Mouse (Mus musculus): ENCODE results near the gene Pdk1. TPM values are rescaled to one million over a fixed set of nuclear protein-coding genes. Genes with fewer than 3 reads are reported as not detected.

Gene Pdk1
- total RNA-seq (2012; rRNA removed) (12.2 and 18.2 TPM in 2 replicates), polyA plus RNA-seq (2012; ENCODE audit: insufficient read depth in 1 of 2, insufficient read length in 2 of 2, low read depth in 1 of 2, low replicate concordance in 2 of 2, missing spikeins in 1 of 2) (10 to 100 TPM in 1 of 2 experiments, not detected in 1; 56.1 TPM)

DNA sequence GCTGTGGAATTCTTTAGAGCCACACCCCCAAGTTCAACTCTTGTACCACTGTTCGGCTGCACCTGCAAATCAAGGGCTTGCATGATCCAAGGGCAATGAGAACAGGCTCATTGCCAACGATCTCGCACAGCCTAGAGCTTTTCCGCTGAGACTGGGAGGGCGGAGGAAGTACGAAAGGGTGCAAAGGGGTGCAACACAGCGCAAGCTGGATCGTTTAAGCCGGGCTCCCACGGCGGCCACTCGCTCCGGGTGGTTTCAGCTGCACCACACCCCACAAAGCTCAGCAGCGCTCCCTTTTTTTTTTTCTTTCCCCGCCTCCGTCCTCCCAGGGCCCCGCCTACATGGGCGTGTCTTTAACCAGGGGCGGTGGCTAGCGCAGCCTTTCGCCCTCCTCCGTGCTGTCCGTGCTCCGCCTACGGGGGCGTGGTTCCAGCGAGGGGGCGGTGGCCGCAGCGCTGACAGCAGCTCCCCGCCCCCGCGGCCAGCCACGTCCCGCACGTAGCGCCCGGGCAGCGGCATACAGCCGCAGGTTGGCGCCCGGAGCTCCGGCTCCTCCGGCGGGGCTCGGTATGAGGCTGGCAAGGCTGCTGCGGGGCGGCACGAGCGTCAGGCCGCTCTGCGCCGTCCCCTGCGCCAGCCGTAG, at the start of gene Pdk1:
Gene Pdk1 (plus strand): TSS at position 424 of the 643 bp plus-strand sequence.
- H3K79me2 ChIP-seq (ENCODE audit: control insufficient read depth, insufficient read depth, low read length, poor library complexity) = no peaks in the 10 kb centered on the region; the same call in 1 of the 2 replicates
- H3K9ac ChIP-seq (ENCODE audit: control insufficient read depth, low read depth, low read length, poor library complexity, severe bottlenecking) = peak within 1 kb of the TSS; percentile 82
- H3K27me3 ChIP-seq (ENCODE audit: control insufficient read depth in 1 of 2, insufficient read depth in 2 of 2, low read length in 2 of 2) = peaks cover 0 to 2% of the 10 kb centered on the region in 2 experiments; a peak in 1 of 4 replicates
- DNase-seq (ENCODE audit: low read depth, low spot score) = peak; percentile 96
- H3K9me3 ChIP-seq (replicated peaks; ENCODE audit: insufficient read depth, low read length) = no peaks in the 10 kb centered on the region
- peak within 1 kb of the TSS; percentile 60 for H3K27ac ChIP-seq (ENCODE audit: control insufficient read depth, low read depth, low read length)
- peak within 1 kb of the TSS; percentile 70 to 71 for H3K4me3 ChIP-seq (ENCODE audit: control insufficient read depth in 1 of 2, insufficient read depth in 1 of 2, low read depth in 2 of 2, low read length in 2 of 2)
- peaks cover 2 to 5% of the 10 kb centered on the region in 2 experiments for H3K4me1 ChIP-seq (ENCODE audit: control insufficient read depth in 1 of 2, insufficient read depth in 2 of 2, low read length in 2 of 2)
- H3K36me3 ChIP-seq (ENCODE audit: control insufficient read depth in 1 of 2, insufficient read depth in 2 of 2, low read length in 2 of 2) = peaks cover 0 to 6% of the 10 kb centered on the region in 2 experiments; a peak in 2 of 4 replicates
- TF ChIP-seq MEF2A (IDR thresholded peaks at IDR 0.05; ENCODE audit: extremely low read depth, insufficient replicate concordance, low read depth, low read length, poor library complexity, severe bottlenecking) (no peak), MAZ (IDR thresholded peaks at IDR 0.05; ENCODE audit: low read depth, low read length) (no peak; the same call in 1 of the 2 replicates), ETS1 (IDR thresholded peaks at IDR 0.05; ENCODE audit: low read depth, low read length) (peak; percentile 39; the same call in 1 of the 2 replicates), POLR2A (IDR thresholded peaks at IDR 0.05; ENCODE audit: control insufficient read depth in 1 of 2, insufficient read depth in 1 of 2, low read depth in 1 of 2, low read length in 2 of 2, poor library complexity in 1 of 2) (peak; percentile 45 to 70; a peak in 2 of 4 replicates), KAT2A (conservative IDR thresholded peaks at IDR 0.05; ENCODE audit: low read depth, low read length) (no peak), RCOR1 (IDR thresholded peaks at IDR 0.05; ENCODE audit: low read depth, low read length) (no peak), MYB (IDR thresholded peaks at IDR 0.05; ENCODE audit: low read depth, low read length) (no peak), USF2 (IDR thresholded peaks at IDR 0.05; ENCODE audit: borderline replicate concordance in 1 of 2, insufficient read depth in 1 of 2, low read depth in 1 of 2, low read length in 2 of 2) (no peak), HCFC1 (IDR thresholded peaks at IDR 0.05; ENCODE audit: low read depth, low read length) (no peak), MAX (IDR thresholded peaks at IDR 0.05; ENCODE audit: low read length) (no peak; the same call in 1 of the 2 replicates), TBP (IDR thresholded peaks at IDR 0.05; ENCODE audit: low read depth, low read length) (peak; percentile 61; the same call in 1 of the 2 replicates), SMC3 (IDR thresholded peaks at IDR 0.05; ENCODE audit: low read depth, low read length) (no peak), POLR2AphosphoS5 (IDR thresholded peaks at IDR 0.05; ENCODE audit: borderline replicate concordance, low read depth, low read length) (no peak), USF1 (IDR thresholded peaks at IDR 0.05; ENCODE audit: low read depth, low read length) (no peak), TAL1 (IDR thresholded peaks at IDR 0.05; ENCODE audit: low read length) (no peak), JUND (IDR thresholded peaks at IDR 0.05; ENCODE audit: low read depth, low read length) (no peak), E2F4 (IDR thresholded peaks at IDR 0.05; ENCODE audit: borderline replicate concordance, low read depth, low read length) (no peak), EP300 (IDR thresholded peaks at IDR 0.05; ENCODE audit: low read depth in 1 of 2, low read length in 2 of 2) (no peak), NELFE (IDR thresholded peaks at IDR 0.05; ENCODE audit: low read depth, low read length) (peak; percentile 64; the same call in 1 of the 2 replicates), RAD21 (IDR thresholded peaks at IDR 0.05; ENCODE audit: low read depth, low read length) (no peak), MAFK (IDR thresholded peaks at IDR 0.05; ENCODE audit: borderline replicate concordance, low read depth, low read length) (no peak), CHD2 (IDR thresholded peaks at IDR 0.05; ENCODE audit: low read length) (no peak), NRF1 (IDR thresholded peaks at IDR 0.05; ENCODE audit: insufficient read depth, low read depth, low read length, poor library complexity, severe bottlenecking) (peak; percentile 51; the same call in 1 of the 2 replicates), ZMIZ1 (IDR thresholded peaks at IDR 0.05; ENCODE audit: low read depth, low read length) (no peak), BHLHE40 (IDR thresholded peaks at IDR 0.05; ENCODE audit: borderline replicate concordance, low read depth, low read length) (no peak), ZNF384 (IDR thresholded peaks at IDR 0.05; ENCODE audit: low read depth, low read length) (peak; percentile 95), ELF1 (IDR thresholded peaks at IDR 0.05; ENCODE audit: low read depth, low read length) (no peak), MXI1 (IDR thresholded peaks at IDR 0.05; ENCODE audit: low read depth, low read length) (peak; percentile 57), CHD1 (IDR thresholded peaks at IDR 0.05; ENCODE audit: low read depth, low read length) (no peak)

Measured in MEL (cell line).